Mouse (Mus musculus) intestine, embryonic 14.5 days (tissue): ENCODE measurements around the gene Cnih3. TPM values are rescaled to one million over a fixed set of nuclear protein-coding genes. Genes with fewer than 3 reads are reported as not detected.
A peak's percentile ranks its signal among the peaks of the same experiment; 100 is the strongest.

Experiments used
- ATAC-seq: fragments of 200-750 bp; cut with Nextera tagmentation; replicated peaks from 2 replicates; pipeline ENCODE4 v1.8.0; 2017; ENCODE audit warnings: low read depth, moderate number of reproducible peaks, moderate TSS enrichment, moderate library complexity; ENCODE audit not compliant: low FRiP score, low TSS enrichment
- DNase-seq: peaks from one replicate; pipeline ENCODE4 v3.0.0-alpha.2; 2018; ENCODE audit warnings: low spot score
- H3K27ac ChIP-seq: fragments of 300-500 bp; sonication (generic); 2 replicates; pipeline ENCODE4 v1.5.1; 2014; ENCODE audit warnings: low read depth, mild to moderate bottlenecking, control low read depth
- H3K27me3 ChIP-seq: fragments of 300-500 bp; sonication (generic); replicated peaks from 2 replicates; pipeline ENCODE4 v1.6.1; 2014; ENCODE audit warnings: low read length, control low read depth; ENCODE audit not compliant: control insufficient read depth, insufficient read depth
- H3K36me3 ChIP-seq: fragments of 300-500 bp; sonication (generic); 2 replicates; pipeline ENCODE4 v1.6.1; 2014; ENCODE audit warnings: low read length, control low read depth; ENCODE audit not compliant: control insufficient read depth, insufficient read depth
- H3K4me1 ChIP-seq: fragments of 300-500 bp; sonication (generic); replicated peaks from 2 replicates; pipeline ENCODE4 v1.6.1; 2014; ENCODE audit warnings: low read length, control low read depth, mixed read lengths; ENCODE audit not compliant: control insufficient read depth, insufficient read depth
- H3K4me2 ChIP-seq: fragments of 300-500 bp; sonication (generic); 2 replicates; pipeline ENCODE4 v1.6.1; 2014; ENCODE audit warnings: low read length
- H3K4me3 ChIP-seq: fragments of 300-500 bp; sonication (generic); 2 replicates; pipeline ENCODE4 v1.5.1; 2014; ENCODE audit warnings: low read depth, low read length, control low read depth, mixed read lengths
- H3K9ac ChIP-seq: fragments of 300-500 bp; sonication (generic); 2 replicates; pipeline ENCODE4 v1.6.1; 2014; ENCODE audit warnings: mild to moderate bottlenecking, low read length
- H3K9me3 ChIP-seq: fragments of 300-500 bp; sonication (generic); 2 replicates; pipeline ENCODE4 v1.6.1; 2016; ENCODE audit warnings: low read length, control low read depth; ENCODE audit not compliant: control insufficient read depth
- WGBS: fragments of 180-500 bp; shearing (Covaris S2); extraction: QIAGEN DNeasy Blood & Tissue Kit; methylation state at CpG from one replicate; pipeline ENCODE4 v1.1.7; 2014; 5-methylcytosine and 5-hydroxymethylcytosine counted together
- polyA plus RNA-seq: library from polyadenylated mRNA; unstranded; fragments of >200 nt; fragmentation: Nextera tagmentation; extraction: Ambion mirVana; gene quantifications from 2 replicates; pipeline ENCODE4 v1.2.1, GENCODE M21; 2014

The Cnih3 gene
- polyA plus RNA-seq, 1 experiment from 2014 or later, result 0.41 TPM

DNA sequence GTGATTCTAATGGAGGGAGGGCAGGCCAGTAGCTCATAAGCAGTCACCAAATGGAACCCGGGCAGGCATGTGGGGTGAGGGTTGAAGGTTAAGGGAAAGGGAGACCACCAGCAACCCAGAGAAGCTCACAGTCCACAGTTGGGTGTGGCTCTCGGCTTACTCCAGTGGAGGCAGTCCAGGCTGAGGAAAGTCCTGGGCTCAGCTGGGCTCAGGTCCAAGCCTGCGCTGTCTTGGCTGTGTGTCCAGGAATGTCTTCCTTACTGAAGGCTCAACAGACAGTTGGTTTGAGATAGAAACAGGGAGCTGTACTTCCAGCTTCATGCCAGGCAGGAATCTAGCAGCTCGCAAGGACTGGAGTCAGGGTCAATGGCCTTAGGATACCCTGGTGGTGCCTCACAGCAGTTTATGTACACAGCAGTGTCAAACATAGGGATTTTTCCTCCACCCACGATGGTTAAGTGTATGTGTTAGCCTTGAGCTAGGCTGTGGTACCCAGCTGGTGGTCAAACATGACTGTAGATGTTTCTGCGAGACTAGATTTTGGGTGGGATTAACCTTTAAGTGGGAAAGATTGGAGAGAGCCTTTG lies 65.6 kb downstream of the Cnih3 start:
- Histone ChIP-seq H3K27me3 (no peaks in the 10 kb centered on the region), H3K9me3 (no peaks in the 10 kb centered on the region), H3K27ac (no peak overlapping the region), H3K4me3 (no peak overlapping the region), H3K36me3 (no peaks in the 10 kb centered on the region), H3K4me2 (no peak overlapping the region), H3K9ac (no peak overlapping the region), H3K4me1 (no peaks in the 10 kb centered on the region)
- DNase-seq (no peak), ATAC-seq (peak; percentile 58; the same call in 1 of the 2 replicates)
- 67% methylated on average over 6 of the region's 6 CpGs for WGBS

DNA sequence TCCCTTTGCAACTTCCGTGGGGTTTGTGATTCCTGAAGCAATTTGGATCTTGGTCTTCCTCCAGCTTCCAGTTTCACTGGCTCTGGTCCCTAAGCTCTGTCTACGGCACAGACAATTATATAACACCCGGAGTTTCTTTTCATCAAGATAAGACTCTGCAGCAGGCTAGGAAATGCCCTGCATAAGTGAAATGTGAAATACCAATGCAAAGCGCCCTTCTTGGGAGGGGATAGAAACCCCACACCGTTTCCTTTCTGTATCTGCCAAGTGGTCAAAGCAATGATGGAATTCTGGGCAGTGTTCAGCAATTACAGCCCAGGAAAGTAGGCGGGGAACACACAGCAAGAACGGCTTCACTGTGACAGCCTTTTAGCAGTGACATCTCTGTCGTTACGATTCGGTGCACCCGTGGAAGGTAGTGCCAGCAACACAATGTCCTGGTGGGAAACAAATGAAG lies 67.7 kb downstream of the Cnih3 start:
- Histone ChIP-seq H3K27ac (no peak overlapping the region), H3K4me3 (no peak overlapping the region), H3K4me1 (no peaks in the 10 kb centered on the region), H3K9ac (no peak overlapping the region), H3K36me3 (no peaks in the 10 kb centered on the region), H3K27me3 (no peaks in the 10 kb centered on the region), H3K9me3 (no peaks in the 10 kb centered on the region), H3K4me2 (no peak overlapping the region)
- no peak for DNase-seq
- ATAC-seq, result no peak
- 65% methylated on average over 11 of the region's 11 CpGs for WGBS

DNA sequence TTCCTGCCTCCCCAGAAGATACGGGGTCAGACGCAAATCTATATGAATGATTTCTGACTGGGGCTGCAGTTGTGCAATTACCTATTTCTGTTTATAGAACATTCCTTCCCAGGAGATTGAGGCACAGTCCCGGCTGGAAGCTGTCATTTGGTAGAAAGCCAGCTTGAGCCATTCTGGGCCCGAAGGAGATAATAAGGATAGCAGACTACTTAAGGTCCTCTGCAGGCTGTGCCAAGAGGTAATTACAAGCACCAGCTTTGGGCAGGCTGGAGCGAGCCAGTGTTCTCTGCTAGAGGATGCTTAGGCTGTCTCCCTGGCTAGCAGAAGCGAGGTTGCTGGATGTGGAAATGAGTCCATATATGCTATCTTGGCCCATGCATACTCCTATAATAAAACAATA lies 70.4 kb downstream of the Cnih3 start:
- Histone ChIP-seq H3K27me3 (no peaks in the 10 kb centered on the region), H3K36me3 (no peaks in the 10 kb centered on the region), H3K4me1 (no peaks in the 10 kb centered on the region), H3K27ac (no peak overlapping the region), H3K4me2 (no peak overlapping the region), H3K9ac (no peak overlapping the region), H3K9me3 (no peaks in the 10 kb centered on the region), H3K4me3 (no peak overlapping the region)
- DNase-seq, result no peak
- 41% methylated on average over 6 of the region's 6 CpGs for WGBS
- no peak for ATAC-seq

- no peaks in the 10 kb centered on the region for H3K9me3 ChIP-seq
- no peaks in the 10 kb centered on the region for H3K4me1 ChIP-seq
- DNase-seq, result no peak
- no peak; the same call in 1 of the 2 replicates for ATAC-seq
- H3K27ac ChIP-seq, result no peak overlapping the region
- no peaks in the 10 kb centered on the region for H3K27me3 ChIP-seq
- H3K36me3 ChIP-seq, result no peaks in the 10 kb centered on the region
- no peak overlapping the region for H3K4me2 ChIP-seq
- H3K4me3 ChIP-seq, result no peak overlapping the region
- no peak overlapping the region for H3K9ac ChIP-seq
- 72% methylated on average over 3 of the region's 3 CpGs for WGBS
Observed at GRCm38 (mm10) chr1:181424922-181425321, 72.5 kb downstream of the Cnih3 start.

- 86% methylated on average over 3 of the region's 3 CpGs for WGBS
- Histone ChIP-seq H3K36me3 (no peaks in the 10 kb centered on the region), H3K27me3 (no peaks in the 10 kb centered on the region), H3K27ac (no peak overlapping the region), H3K4me3 (no peak overlapping the region), H3K4me2 (no peak overlapping the region), H3K9ac (no peak overlapping the region), H3K4me1 (no peaks in the 10 kb centered on the region), H3K9me3 (no peaks in the 10 kb centered on the region)
- no peak for DNase-seq
- no peak for ATAC-seq
Observed at GRCm38 (mm10) chr1:181425388-181425787, 73.0 kb downstream of the Cnih3 start.

GRCm38 (mm10) chr1:181426406-181426805 lies 74.0 kb downstream of the Cnih3 start:
- no peak overlapping the region for H3K4me2 ChIP-seq
- no peak overlapping the region for H3K27ac ChIP-seq
- 78% methylated on average over 5 of the region's 5 CpGs for WGBS

GRCm38 (mm10) chr1:181433263-181433662 lies 80.8 kb downstream of the Cnih3 start:
- no peaks in the 10 kb centered on the region for H3K36me3 ChIP-seq
- H3K27me3 ChIP-seq, result no peaks in the 10 kb centered on the region
- no peak for DNase-seq
- ATAC-seq, result no peak
- WGBS, result 79% methylated on average over 5 of the region's 5 CpGs
- H3K27ac ChIP-seq, result no peak overlapping the region
- H3K9ac ChIP-seq, result no peak overlapping the region
- H3K9me3 ChIP-seq, result no peaks in the 10 kb centered on the region
- 0 out of 2 replicates have a peak, but pooled peaks cover 4% of the 10 kb centered on the region for H3K4me1 ChIP-seq
- no peak overlapping the region for H3K4me2 ChIP-seq
- no peak overlapping the region for H3K4me3 ChIP-seq

More at GRCm38 (mm10) chr1:181426406-181426805, 74.0 kb downstream of the Cnih3 start:
- Histone ChIP-seq H3K36me3 (no peaks in the 10 kb centered on the region), H3K27me3 (no peaks in the 10 kb centered on the region), H3K9ac (no peak overlapping the region), H3K4me1 (no peaks in the 10 kb centered on the region), H3K4me3 (no peak overlapping the region), H3K9me3 (no peaks in the 10 kb centered on the region)
- no peak for DNase-seq
- ATAC-seq, result no peak

DNA sequence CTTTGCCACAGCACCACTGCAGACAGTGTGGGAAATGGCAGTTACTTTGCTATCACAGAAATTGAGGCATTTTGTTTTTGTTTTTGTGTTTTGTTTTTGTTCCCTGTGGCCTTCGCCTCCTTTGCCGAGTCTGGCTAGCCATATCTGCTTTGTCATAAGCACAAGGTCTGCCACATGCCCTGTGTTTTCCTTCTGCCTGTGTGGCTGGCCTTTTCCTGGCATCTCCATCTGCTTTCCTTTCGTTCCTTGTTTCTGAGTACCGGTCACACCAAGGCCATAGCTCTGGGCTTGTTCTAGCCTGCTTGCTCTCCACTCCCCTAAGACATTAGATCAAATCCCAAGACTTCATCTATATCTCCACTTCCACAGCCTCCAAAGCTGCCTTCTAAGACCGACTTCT lies 83.0 kb downstream of the Cnih3 start:
- no peak for ATAC-seq
- Histone ChIP-seq H3K4me3 (no peak overlapping the region), H3K36me3 (no peaks in the 10 kb centered on the region), H3K4me1 (0 out of 2 replicates have a peak, but pooled peaks cover 4% of the 10 kb centered on the region), H3K27me3 (no peaks in the 10 kb centered on the region), H3K4me2 (no peak overlapping the region), H3K9ac (no peak overlapping the region), H3K9me3 (no peaks in the 10 kb centered on the region), H3K27ac (no peak overlapping the region)
- no peak for DNase-seq
- WGBS, result 68% methylated on average over 5 of the region's 5 CpGs

- Histone ChIP-seq H3K4me1 (no peaks in the 10 kb centered on the region; the same call in 1 of the 2 replicates), H3K4me2 (no peak overlapping the region), H3K36me3 (no peaks in the 10 kb centered on the region), H3K27ac (no peak overlapping the region; the same call in 1 of the 2 replicates), H3K9ac (no peak overlapping the region), H3K4me3 (no peak overlapping the region), H3K27me3 (no peaks in the 10 kb centered on the region), H3K9me3 (no peaks in the 10 kb centered on the region)
- WGBS, result 70% methylated on average over 8 of the region's 8 CpGs
- DNase-seq (no peak), ATAC-seq (no peak)
Observed at GRCm38 (mm10) chr1:181440982-181441603, 88.7 kb downstream of the Cnih3 start.
